Mouse (Mus musculus) liver, embryonic 12.5 days (tissue): Measurements from ENCODE around the gene Gipc3. TPM values are rescaled to one million over a fixed set of nuclear protein-coding genes. Genes with fewer than 3 reads are reported as not detected.

Experiments
- ATAC-seq: fragments of 200-750 bp; cut with Nextera tagmentation; 2 replicates; pipeline ENCODE4 v1.8.0; 2017; ENCODE audit warnings: moderate number of reproducible peaks, mild to moderate bottlenecking, moderate library complexity
- H3K27ac ChIP-seq: fragments of 300-500 bp; sonication (generic); 2 replicates; pipeline ENCODE4 v1.5.1; 2016; ENCODE audit warnings: mild to moderate bottlenecking
- H3K27me3 ChIP-seq: fragments of 300-500 bp; sonication (generic); replicated peaks from 2 replicates; pipeline ENCODE4 v1.6.1; 2016; ENCODE audit warnings: mild to moderate bottlenecking, moderate library complexity
- H3K36me3 ChIP-seq: fragments of 300-500 bp; sonication (generic); 2 replicates; pipeline ENCODE4 v1.6.1; 2016; ENCODE audit warnings: mild to moderate bottlenecking, moderate library complexity
- H3K4me1 ChIP-seq: fragments of 300-500 bp; sonication (generic); 2 replicates; pipeline ENCODE4 v1.6.1; 2016
- H3K4me2 ChIP-seq: fragments of 300-500 bp; sonication (generic); 2 replicates; pipeline ENCODE4 v1.6.1; 2016; ENCODE audit warnings: mild to moderate bottlenecking, moderate library complexity
- H3K4me3 ChIP-seq: fragments of 300-500 bp; sonication (generic); 2 replicates; pipeline ENCODE4 v1.5.1; 2016; ENCODE audit warnings: mild to moderate bottlenecking, moderate library complexity
- H3K9ac ChIP-seq: fragments of 300-500 bp; sonication (generic); 2 replicates; pipeline ENCODE4 v1.6.1; 2016; ENCODE audit warnings: mild to moderate bottlenecking, moderate library complexity
- H3K9me3 ChIP-seq: fragments of 300-500 bp; sonication (generic); replicated peaks from 2 replicates; pipeline ENCODE4 v1.6.1; 2016; ENCODE audit warnings: mild to moderate bottlenecking, moderate library complexity
- WGBS: fragments of 180-500 bp; shearing (Covaris S2); methylation state at CpG from one replicate; pipeline ENCODE4 v1.1.7; 2016; ENCODE audit not compliant: insufficient replicate concordance; 5-methylcytosine and 5-hydroxymethylcytosine counted together
- polyA plus RNA-seq: library from polyadenylated mRNA; unstranded; fragments of >200 nt; fragmentation: Nextera tagmentation; extraction: Ambion mirVana; gene quantifications from 2 replicates; pipeline ENCODE4 v1.2.1, GENCODE M21; 2016

The Gipc3 gene
- polyA plus RNA-seq, 1 experiment from 2014 or later = not detected

DNA sequence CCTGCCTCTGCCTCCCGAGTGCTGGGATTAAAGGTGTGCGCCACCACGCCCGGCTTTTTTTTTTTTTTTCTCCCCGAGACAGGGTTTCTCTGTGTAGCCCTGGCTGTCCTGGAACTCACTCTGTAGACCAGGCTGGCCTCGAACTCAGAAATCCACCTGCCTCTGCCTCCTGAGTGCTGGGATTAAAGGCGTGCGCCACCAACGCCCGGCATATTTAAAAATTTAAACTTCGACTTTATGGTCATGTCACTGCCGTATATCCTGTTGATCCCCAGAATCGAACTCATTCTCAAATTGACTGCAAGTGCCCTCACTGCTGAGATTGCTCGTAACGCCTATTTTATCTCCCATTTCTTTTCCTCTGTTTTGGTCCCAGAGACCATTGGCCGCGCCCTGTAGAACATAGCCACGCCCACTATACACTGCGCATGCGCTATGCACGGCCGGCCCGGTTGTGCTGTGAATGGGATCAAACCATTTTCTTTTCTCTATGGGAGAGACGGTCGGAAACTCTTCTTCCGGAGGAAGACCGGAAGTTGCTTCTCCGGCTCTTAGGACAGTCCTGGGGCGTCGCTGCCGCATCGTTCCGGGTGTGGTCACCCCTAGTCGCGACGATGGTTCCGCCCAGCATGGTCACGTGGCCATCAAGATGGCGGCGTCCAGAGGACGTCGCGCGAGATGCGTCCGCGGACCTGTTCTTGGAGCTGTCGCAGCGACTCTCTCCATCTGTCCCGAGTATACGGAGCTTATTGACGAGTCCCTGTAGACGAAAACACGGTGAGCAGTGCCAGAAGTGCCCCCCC lies 40.9 kb upstream of the Gipc3 start, which contains the start of the genes Dohh and Gm48551:
Gene Dohh (plus strand): TSS at position 627 of the 803 bp plus-strand sequence.
Gene Gm48551 (plus strand): TSS at position 665 of the 803 bp plus-strand sequence.
- Histone ChIP-seq H3K4me1 (peaks cover 67% of the 10 kb centered on the region), H3K9ac (peak within 1 kb of the TSS; percentile 87), H3K9me3 (no peaks in the 10 kb centered on the region), H3K27ac (peak within 1 kb of the TSS; percentile 89), H3K27me3 (no peaks in the 10 kb centered on the region), H3K4me2 (peak within 1 kb of the TSS; percentile 90), H3K4me3 (peak within 1 kb of the TSS; percentile 93), H3K36me3 (peaks cover 34% of the 10 kb centered on the region)
- WGBS = 6% methylated on average over 54 of the region's 54 CpGs
- ATAC-seq = peak; percentile 82

DNA sequence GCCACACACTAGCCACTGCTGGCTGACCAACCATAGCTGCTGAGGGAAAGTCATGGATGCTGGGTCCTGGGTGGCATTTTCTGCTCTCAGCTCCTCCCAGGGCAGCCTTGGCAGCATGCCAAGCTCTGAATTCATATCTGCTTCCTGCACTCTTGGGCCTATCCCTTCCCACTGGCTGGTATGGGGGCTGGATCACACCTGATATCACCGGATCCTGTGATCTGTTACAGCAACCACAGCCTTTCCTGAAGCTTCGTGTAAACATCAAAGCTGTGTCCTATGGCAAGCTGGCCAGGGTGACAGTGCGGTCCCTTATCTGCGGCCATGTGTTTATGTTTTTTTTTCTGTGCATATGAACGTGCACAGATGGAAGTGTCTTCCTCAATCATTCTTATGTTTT lies 39.0 kb upstream of the Gipc3 start:
- Histone ChIP-seq H3K9me3 (no peaks in the 10 kb centered on the region), H3K36me3 (peaks cover 14% of the 10 kb centered on the region), H3K9ac (peak overlapping the region; percentile 81), H3K27ac (peak overlapping the region; percentile 98), H3K4me1 (peaks cover 69% of the 10 kb centered on the region), H3K4me3 (no peak overlapping the region), H3K4me2 (peak overlapping the region; percentile 50), H3K27me3 (no peaks in the 10 kb centered on the region)
- ATAC-seq = peak; percentile 75
- 17% methylated on average over 5 of the region's 5 CpGs for WGBS

DNA sequence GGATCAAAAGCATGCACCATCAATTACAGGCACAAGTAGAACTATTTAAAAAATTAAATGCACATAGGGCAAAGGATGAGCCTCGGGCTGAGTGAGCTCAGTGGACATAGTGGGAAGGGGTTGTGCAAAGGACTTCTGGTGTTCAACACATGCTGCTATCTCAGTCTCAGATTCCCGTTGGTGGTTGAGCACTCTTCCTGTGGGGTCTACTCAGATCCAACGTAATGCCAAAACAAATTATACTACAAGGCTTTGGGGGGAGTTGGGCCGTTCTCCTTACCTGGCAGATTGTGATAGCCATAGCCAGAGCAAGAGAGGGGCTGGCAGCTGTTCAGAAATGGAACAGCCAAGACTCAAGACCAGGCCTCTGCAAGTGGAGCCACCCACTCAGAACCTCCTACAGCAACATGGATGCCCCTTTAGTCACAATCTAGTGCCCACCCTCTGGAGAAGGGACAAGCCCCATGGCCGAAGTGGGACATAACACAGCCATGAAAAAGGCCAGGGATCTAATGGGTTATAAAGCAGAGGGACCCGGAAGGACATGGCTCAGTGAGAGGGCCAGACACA lies 36.8 kb upstream of the Gipc3 start:
- Histone ChIP-seq H3K9me3 (no peaks in the 10 kb centered on the region), H3K27me3 (no peaks in the 10 kb centered on the region), H3K9ac (peak overlapping the region; percentile 81), H3K36me3 (peaks cover 16% of the 10 kb centered on the region), H3K4me3 (peak overlapping the region; percentile 90), H3K4me1 (peaks cover 75% of the 10 kb centered on the region), H3K4me2 (peak overlapping the region; percentile 79), H3K27ac (peak overlapping the region; percentile 98)
- no peak for ATAC-seq
- WGBS = 54% methylated on average over 6 of the region's 6 CpGs

- Histone ChIP-seq H3K4me3 (peak overlapping the region; percentile 90), H3K4me2 (peak overlapping the region; percentile 79), H3K9ac (peak overlapping the region; percentile 81), H3K4me1 (peaks cover 78% of the 10 kb centered on the region), H3K36me3 (peaks cover 23% of the 10 kb centered on the region), H3K27ac (peak overlapping the region; percentile 98), H3K9me3 (no peaks in the 10 kb centered on the region), H3K27me3 (no peaks in the 10 kb centered on the region)
- ATAC-seq = no peak
- WGBS = 58% methylated on average over 3 of the region's 3 CpGs
Measured at GRCm38 (mm10) chr10:81379183-81379553, 36.1 kb upstream of the Gipc3 start.

DNA sequence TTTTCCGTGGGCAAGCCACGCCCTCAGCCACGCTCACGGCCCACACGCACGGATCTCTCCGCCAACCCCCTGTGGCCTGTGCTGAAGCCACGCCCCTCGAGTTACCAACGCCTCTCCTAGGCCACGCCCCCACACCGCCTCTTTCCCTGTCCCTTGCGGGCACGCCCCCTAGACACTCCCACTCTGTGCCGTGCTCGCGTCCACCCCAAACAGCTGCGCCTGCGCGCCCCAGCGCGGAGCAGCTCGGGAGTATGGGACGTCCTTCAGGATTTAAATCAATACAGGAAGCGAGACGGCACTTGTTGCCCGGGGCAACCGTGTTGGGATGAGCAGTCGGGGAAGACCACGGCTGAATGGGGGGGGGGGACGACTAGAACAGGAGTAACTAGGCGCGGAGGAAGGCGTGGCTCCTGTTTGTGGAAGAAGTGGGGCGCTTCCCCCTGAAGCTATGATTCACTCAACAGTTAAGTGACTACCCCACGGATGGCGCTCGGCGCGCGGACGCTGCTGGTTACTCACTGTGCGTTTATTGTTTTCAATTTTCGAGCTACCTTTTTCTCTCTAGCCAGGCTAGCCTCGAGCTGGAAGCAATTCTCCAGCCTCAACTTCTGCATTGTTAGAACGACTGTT lies 35.6 kb upstream of the Gipc3 start:
- H3K4me1 ChIP-seq = peaks cover 83% of the 10 kb centered on the region

GRCm38 (mm10) chr10:81377793-81378552 lies 34.9 kb upstream of the Gipc3 start, which contains the start of gene Fzr1:
Gene Fzr1, minus strand, starts transcription at chr10:81378516.
- Histone ChIP-seq H3K27me3 (no peaks in the 10 kb centered on the region), H3K9ac (peak within 1 kb of the TSS; percentile 98), H3K9me3 (no peaks in the 10 kb centered on the region), H3K36me3 (peaks cover 35% of the 10 kb centered on the region), H3K4me3 (peak within 1 kb of the TSS; percentile 90), H3K27ac (peak within 1 kb of the TSS; percentile 98), H3K4me1 (peaks cover 83% of the 10 kb centered on the region), H3K4me2 (peak within 1 kb of the TSS; percentile 79)
- 0 out of 2 replicates have a peak, but pooled peaks have one; percentile 0 for ATAC-seq
- 1% methylated on average over 45 of the region's 59 CpGs for WGBS

More for the DNA sequence above, 35.6 kb upstream of the Gipc3 start:
- Histone ChIP-seq H3K27ac (peak overlapping the region; percentile 98), H3K4me3 (peak overlapping the region; percentile 90), H3K27me3 (no peaks in the 10 kb centered on the region), H3K36me3 (peaks cover 28% of the 10 kb centered on the region), H3K9me3 (no peaks in the 10 kb centered on the region), H3K4me2 (peak overlapping the region; percentile 79), H3K9ac (peak overlapping the region; percentile 81)
- WGBS = under 1% methylated on average over 46 of the region's 46 CpGs
- ATAC-seq = peak; percentile 88

- H3K4me1 ChIP-seq = peaks cover 81% of the 10 kb centered on the region
- H3K4me3 ChIP-seq = peak overlapping the region; percentile 90
- peak overlapping the region; percentile 92 for H3K27ac ChIP-seq
- 54% methylated on average over 2 of the region's 2 CpGs for WGBS
- H3K27me3 ChIP-seq = no peaks in the 10 kb centered on the region
- H3K4me2 ChIP-seq = peak overlapping the region; percentile 79
- H3K36me3 ChIP-seq = peaks cover 41% of the 10 kb centered on the region
- H3K9me3 ChIP-seq = no peaks in the 10 kb centered on the region
- no peak for ATAC-seq
- peak overlapping the region; percentile 98 for H3K9ac ChIP-seq
Measured at GRCm38 (mm10) chr10:81377362-81377664, 34.2 kb upstream of the Gipc3 start.

DNA sequence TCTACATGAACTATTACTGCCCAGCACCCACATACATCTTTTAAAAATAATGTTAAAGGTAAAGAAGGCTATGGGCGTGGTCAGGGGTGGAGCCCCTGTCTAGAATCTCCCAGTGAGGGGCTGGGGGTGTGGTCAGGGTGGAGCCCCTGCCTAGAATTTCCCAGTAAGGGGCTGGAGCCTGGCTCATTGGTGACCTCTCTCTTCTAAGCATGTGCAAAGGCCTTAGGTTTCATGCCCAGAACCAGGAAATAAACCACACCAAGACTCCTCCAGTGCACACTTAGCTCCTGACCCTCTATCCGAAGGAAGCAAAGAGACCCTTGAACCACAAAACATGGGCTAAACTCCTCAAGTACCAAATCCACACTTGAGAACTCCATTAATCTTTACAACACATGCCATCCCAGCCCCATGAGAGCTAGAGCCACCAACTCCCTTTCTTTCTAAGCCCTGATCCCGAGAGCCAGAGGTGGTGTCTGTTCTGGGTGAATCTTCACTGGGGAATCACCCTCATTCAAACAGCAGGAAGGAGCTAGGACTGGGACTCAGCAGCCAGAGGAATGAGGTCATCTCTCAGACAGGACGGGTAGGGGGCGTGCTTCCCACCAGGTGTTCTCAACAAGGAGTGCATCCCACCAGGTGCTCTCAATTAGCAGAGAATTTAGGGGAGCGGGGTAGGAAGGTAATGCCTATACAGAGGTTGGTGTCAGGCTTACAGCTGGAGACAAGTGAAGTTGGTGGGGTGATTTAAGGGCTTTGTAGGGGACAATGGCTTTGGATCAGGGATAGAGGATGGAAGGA lies 33.7 kb upstream of the Gipc3 start:
- peak; percentile 31; the same call in 1 of the 2 replicates for ATAC-seq
- 29% methylated on average over 6 of the region's 6 CpGs for WGBS
- Histone ChIP-seq H3K9ac (peak overlapping the region; percentile 98), H3K4me2 (peak overlapping the region; percentile 79), H3K27me3 (no peaks in the 10 kb centered on the region), H3K9me3 (no peaks in the 10 kb centered on the region), H3K4me1 (peaks cover 76% of the 10 kb centered on the region), H3K4me3 (peak overlapping the region; percentile 90), H3K27ac (peak overlapping the region; percentile 92), H3K36me3 (peaks cover 47% of the 10 kb centered on the region)

DNA sequence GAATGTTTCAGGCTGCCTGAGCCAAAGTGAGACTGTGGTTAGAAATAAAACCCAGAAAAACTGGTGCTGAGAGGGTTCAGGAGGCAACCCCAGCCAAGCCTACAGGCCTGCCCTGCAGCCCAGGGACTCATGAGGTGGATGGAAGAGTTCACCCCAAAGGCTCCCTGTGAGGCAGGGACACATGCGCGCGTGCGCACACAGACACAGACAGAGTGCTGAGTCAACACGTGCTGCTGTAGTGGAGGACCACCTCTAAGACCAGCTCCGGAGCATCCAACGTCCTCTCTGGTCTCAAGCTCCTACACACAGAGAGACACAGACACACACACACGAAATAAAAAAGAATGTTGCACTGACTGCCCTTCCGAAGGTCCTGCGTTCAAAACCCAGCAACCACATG lies 32.3 kb upstream of the Gipc3 start:
- no peak overlapping the region for H3K9ac ChIP-seq
- WGBS = 89% methylated on average over 10 of the region's 10 CpGs

DNA sequence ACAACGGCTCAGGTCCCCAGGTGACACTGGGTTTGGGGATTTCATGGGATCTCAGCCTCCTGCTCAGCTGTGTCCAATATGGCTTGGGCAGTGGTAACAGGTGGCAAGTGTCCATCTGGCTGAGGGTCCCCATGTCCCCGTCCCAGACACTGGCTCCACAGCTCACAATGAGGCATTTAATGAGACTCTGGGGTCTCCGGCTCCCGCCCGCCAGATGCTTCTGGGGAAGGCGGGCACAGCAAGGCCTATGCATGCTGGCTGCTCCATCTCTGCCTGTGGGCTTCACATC lies 24.1 kb upstream of the Gipc3 start:
- Histone ChIP-seq H3K27me3 (no peaks in the 10 kb centered on the region), H3K9ac (no peak overlapping the region), H3K36me3 (peaks cover 85% of the 10 kb centered on the region), H3K4me2 (no peak overlapping the region), H3K4me1 (peaks cover 50% of the 10 kb centered on the region), H3K9me3 (no peaks in the 10 kb centered on the region), H3K4me3 (no peak overlapping the region), H3K27ac (0 out of 2 replicates have a peak overlapping the region, but pooled peaks have one; percentile 94)
- no peak for ATAC-seq
- WGBS = 90% methylated on average over 6 of the region's 6 CpGs

More for the DNA sequence above, 32.3 kb upstream of the Gipc3 start:
- no peaks in the 10 kb centered on the region for H3K27me3 ChIP-seq
- peaks cover 61% of the 10 kb centered on the region for H3K36me3 ChIP-seq
- H3K4me1 ChIP-seq = peaks cover 61% of the 10 kb centered on the region
- no peak for ATAC-seq
- H3K4me2 ChIP-seq = peak overlapping the region; percentile 79
- no peaks in the 10 kb centered on the region for H3K9me3 ChIP-seq
- peak overlapping the region; percentile 92; the same call in 1 of the 2 replicates for H3K27ac ChIP-seq
- H3K4me3 ChIP-seq = 0 out of 2 replicates have a peak overlapping the region, but pooled peaks have one; percentile 13
